Mouse (Mus musculus) cerebellum, postnatal 4 days (tissue): ENCODE data around the gene Slc25a53.
"Not testable (repeated sequence)": the region's sequence is repeated elsewhere in the genome, so short reads cannot be mapped to it uniquely, and the experiment has no call there.

Source experiments
- DNase-seq, 2 experiments: peaks; one replicate each; pipeline ENCODE4 v3.0.0; 2022; ENCODE audit warnings: low spot score in 2 of 2, mixed read lengths in 1 of 2

Gene Slc25a53

DNA sequence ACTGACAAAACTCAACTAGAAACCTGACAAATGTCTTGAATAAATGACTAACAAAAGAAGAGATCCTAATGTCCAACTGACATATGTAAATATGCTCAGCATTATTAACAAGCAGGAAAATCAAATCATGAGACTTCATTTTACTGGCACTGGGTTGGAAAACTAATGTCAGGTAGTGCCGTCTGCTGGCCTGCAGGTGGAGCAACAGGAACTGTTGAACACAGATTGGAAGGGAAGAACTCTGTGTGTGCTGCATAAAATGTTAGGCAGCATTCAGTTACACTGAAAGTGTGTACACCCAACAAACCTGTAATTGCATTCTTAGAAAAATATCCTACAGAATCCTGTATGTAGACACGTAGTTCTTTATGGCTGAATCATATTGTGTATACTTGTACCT, 78.4 kb downstream of the Slc25a53 start:
- no peak for DNase-seq

DNA sequence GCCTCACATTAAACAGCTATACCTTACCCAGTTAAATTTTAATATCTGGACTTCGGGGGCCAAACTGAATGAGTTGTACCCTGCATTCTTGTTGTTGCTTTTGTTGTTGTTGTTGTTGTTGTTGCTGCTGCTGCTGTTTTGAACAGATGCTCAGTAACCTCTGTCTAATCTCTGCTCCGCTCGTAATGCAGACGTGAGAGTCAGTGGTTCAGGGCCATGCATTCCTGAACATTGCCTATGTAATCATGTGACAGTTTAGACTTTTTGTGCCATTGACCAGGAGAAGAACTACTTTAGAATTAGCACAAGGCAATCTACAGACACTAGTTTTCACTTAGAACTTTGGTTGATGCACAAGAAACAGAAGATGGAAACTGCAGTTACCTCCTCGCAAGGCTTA, 79.8 kb downstream of the Slc25a53 start:
- not testable (repeated sequence) for DNase-seq

DNA sequence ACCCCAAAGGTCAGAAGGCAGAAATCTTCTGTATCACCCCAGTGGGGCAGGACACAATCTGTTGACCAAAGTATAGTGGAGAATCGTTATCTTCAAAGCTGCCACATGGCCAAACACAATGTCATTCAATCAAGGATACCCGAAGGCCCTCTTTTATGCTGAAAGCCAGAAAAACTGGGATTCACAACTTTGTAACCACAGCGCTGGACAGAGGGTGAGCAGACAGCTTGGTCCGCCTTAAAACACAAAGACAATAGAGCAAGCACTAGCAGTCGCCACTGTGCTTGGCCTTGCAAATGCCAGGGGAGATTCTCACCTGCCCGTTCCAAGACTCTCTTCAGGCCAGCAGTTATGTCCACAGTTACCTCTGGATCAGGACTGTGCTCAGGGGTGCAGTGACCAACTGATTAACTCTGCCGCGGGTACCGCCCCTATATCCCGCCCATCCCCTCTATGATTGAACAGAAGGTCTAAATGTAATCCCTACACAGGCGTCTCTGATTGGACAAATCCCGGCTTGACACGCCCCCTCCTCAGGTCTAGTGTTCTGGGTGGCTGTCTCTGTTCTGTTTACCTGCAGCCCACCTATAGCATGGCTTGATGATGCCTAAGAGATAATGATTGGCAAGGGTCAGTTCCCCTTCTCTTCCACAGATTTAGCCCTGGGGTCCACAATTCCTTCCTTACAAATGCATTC, 80.4 kb downstream of the Slc25a53 start:
- DNase-seq: peak; percentile 22 to 79

DNA sequence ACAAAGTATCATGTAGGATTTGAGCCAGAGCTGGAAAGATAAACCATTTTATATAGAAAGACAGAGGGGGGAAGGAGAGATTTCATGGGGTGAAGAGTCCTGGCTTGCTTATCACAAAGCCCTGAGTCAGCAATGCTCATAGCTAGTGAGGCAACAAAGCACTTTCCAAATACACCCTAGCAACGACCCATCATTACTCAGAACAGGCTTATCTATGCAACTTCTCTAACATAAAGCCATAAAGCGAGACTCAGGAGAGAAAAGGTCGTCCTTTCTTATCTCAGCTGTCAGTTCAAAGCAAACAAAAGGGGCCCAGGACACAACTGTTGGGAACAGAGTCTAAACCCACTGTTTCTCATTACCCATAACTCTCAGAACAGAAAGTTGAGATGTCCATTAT, 100.1 kb downstream of the Slc25a53 start:
- no peak for DNase-seq
